Mouse (Mus musculus): ENCODE results near the gene Srms. TPM values are rescaled to one million over a fixed set of nuclear protein-coding genes. Genes with fewer than 3 reads are reported as not detected.

Gene Srms
- 0.39 TPM for polyA plus RNA-seq (2014; fragmentation: Illumina TruSeq; extraction: RNeasy Lipid Tissue Mini Kit (QIAGEN cat#74804); ENCODE audit: low read depth, low replicate concordance)

GRCm38 (mm10) chr2:181213021-181213445 lies at the start of gene Srms:
Gene Srms, minus strand, starts transcription at chr2:181213185.

GRCm38 (mm10) chr2:181241602-181242313 lies 28.8 kb upstream of the Srms start, which contains the start of gene Helz2:
Gene Helz2, minus strand, starts transcription at chr2:181242027.

GRCm38 (mm10) chr2:181219538-181220216 lies 6.7 kb upstream of the Srms start, which contains the start of gene Fndc11:
Gene Fndc11, plus strand, starts transcription at chr2:181220013.

GRCm38 (mm10) chr2:181202422-181202821 lies 10.6 kb downstream of the Srms start, which contains the start of gene Ptk6:
Gene Ptk6, minus strand, starts transcription at chr2:181202789.

GRCm38 (mm10) chr2:181187121-181188000 lies 25.6 kb downstream of the Srms start, which contains the start of gene Ppdpf:
Gene Ppdpf, plus strand, starts transcription at chr2:181187247.

GRCm38 (mm10) chr2:181156248-181157121 lies 56.5 kb downstream of the Srms start, which contains the start of gene Eef1a2:
Gene Eef1a2, minus strand, starts transcription at chr2:181157014.

Other genes starting within 250 kb of the Srms start
- gene Arfgap1, start 246.0 kb downstream of the Srms start, polyA plus RNA-seq (2014; fragmentation: Illumina TruSeq; extraction: RNeasy Lipid Tissue Mini Kit (QIAGEN cat#74804); ENCODE audit: low read depth, low replicate concordance) = 37.7 TPM
- gene Col20a1, start 226.7 kb downstream of the Srms start, polyA plus RNA-seq (2014; fragmentation: Illumina TruSeq; extraction: RNeasy Lipid Tissue Mini Kit (QIAGEN cat#74804); ENCODE audit: low read depth, low replicate concordance) = 0.76 TPM
- not detected for gene Chrna4, start 169.6 kb downstream of the Srms start, polyA plus RNA-seq (2014; fragmentation: Illumina TruSeq; extraction: RNeasy Lipid Tissue Mini Kit (QIAGEN cat#74804); ENCODE audit: low read depth, low replicate concordance)
- 0.08 TPM for gene Kcnq2, start 77.9 kb downstream of the Srms start, polyA plus RNA-seq (2014; fragmentation: Illumina TruSeq; extraction: RNeasy Lipid Tissue Mini Kit (QIAGEN cat#74804); ENCODE audit: low read depth, low replicate concordance)
- gene Eef1a2, start 56.2 kb downstream of the Srms start, polyA plus RNA-seq (2014; fragmentation: Illumina TruSeq; extraction: RNeasy Lipid Tissue Mini Kit (QIAGEN cat#74804); ENCODE audit: low read depth, low replicate concordance) = 1,071 TPM
- 60.6 TPM for gene Ppdpf, start 25.9 kb downstream of the Srms start, polyA plus RNA-seq (2014; fragmentation: Illumina TruSeq; extraction: RNeasy Lipid Tissue Mini Kit (QIAGEN cat#74804); ENCODE audit: low read depth, low replicate concordance)
- not detected for gene Ptk6, start 10.4 kb downstream of the Srms start, polyA plus RNA-seq (2014; fragmentation: Illumina TruSeq; extraction: RNeasy Lipid Tissue Mini Kit (QIAGEN cat#74804); ENCODE audit: low read depth, low replicate concordance)
- not detected for gene Fndc11, start 6.8 kb upstream of the Srms start, polyA plus RNA-seq (2014; fragmentation: Illumina TruSeq; extraction: RNeasy Lipid Tissue Mini Kit (QIAGEN cat#74804); ENCODE audit: low read depth, low replicate concordance)
- gene Helz2, start 28.8 kb upstream of the Srms start, polyA plus RNA-seq (2014; fragmentation: Illumina TruSeq; extraction: RNeasy Lipid Tissue Mini Kit (QIAGEN cat#74804); ENCODE audit: low read depth, low replicate concordance) = 11.0 TPM
- 9.5 TPM for gene Gmeb2, start 74.8 kb upstream of the Srms start, polyA plus RNA-seq (2014; fragmentation: Illumina TruSeq; extraction: RNeasy Lipid Tissue Mini Kit (QIAGEN cat#74804); ENCODE audit: low read depth, low replicate concordance)
- gene Stmn3, start 101.3 kb upstream of the Srms start, polyA plus RNA-seq (2014; fragmentation: Illumina TruSeq; extraction: RNeasy Lipid Tissue Mini Kit (QIAGEN cat#74804); ENCODE audit: low read depth, low replicate concordance) = 0.55 TPM
- 18.6 TPM for gene Rtel1, start 106.6 kb upstream of the Srms start, polyA plus RNA-seq (2014; fragmentation: Illumina TruSeq; extraction: RNeasy Lipid Tissue Mini Kit (QIAGEN cat#74804); ENCODE audit: low read depth, low replicate concordance)
- gene Zgpat, start 151.7 kb upstream of the Srms start, polyA plus RNA-seq (2014; fragmentation: Illumina TruSeq; extraction: RNeasy Lipid Tissue Mini Kit (QIAGEN cat#74804); ENCODE audit: low read depth, low replicate concordance) = 30.1 TPM
- 76.5 TPM for gene Arfrp1, start 152.2 kb upstream of the Srms start, polyA plus RNA-seq (2014; fragmentation: Illumina TruSeq; extraction: RNeasy Lipid Tissue Mini Kit (QIAGEN cat#74804); ENCODE audit: low read depth, low replicate concordance)
- 17.5 TPM for gene Lime1, start 166.9 kb upstream of the Srms start, polyA plus RNA-seq (2014; fragmentation: Illumina TruSeq; extraction: RNeasy Lipid Tissue Mini Kit (QIAGEN cat#74804); ENCODE audit: low read depth, low replicate concordance)
- 9.7 TPM for gene Zbtb46, start 246.2 kb upstream of the Srms start, polyA plus RNA-seq (2014; fragmentation: Illumina TruSeq; extraction: RNeasy Lipid Tissue Mini Kit (QIAGEN cat#74804); ENCODE audit: low read depth, low replicate concordance)

Data from heart, adult 10 weeks (tissue).